Mouse (Mus musculus) midbrain, embryonic 14.5 days (tissue): Measurements from ENCODE around the gene Cideb. TPM values are rescaled to one million over a fixed set of nuclear protein-coding genes. Genes with fewer than 3 reads are reported as not detected.
A peak's percentile ranks its signal among the peaks of the same experiment; 100 is the strongest.

Experiments used
- ATAC-seq: fragments of 200-750 bp; cut with Nextera tagmentation; 2 replicates; pipeline ENCODE4 v1.8.0; 2017; ENCODE audit warnings: moderate number of reproducible peaks, moderate library complexity; ENCODE audit not compliant: low FRiP score, low TSS enrichment
- DNase-seq: peaks from one replicate; pipeline ENCODE4 v3.0.0-alpha.2; 2015
- H3K27ac ChIP-seq: fragments of 300-500 bp; sonication (generic); replicated peaks from 2 replicates; pipeline ENCODE4 v1.5.1; 2014; ENCODE audit warnings: mild to moderate bottlenecking, low read depth, low read length, moderate library complexity
- H3K27me3 ChIP-seq: fragments of 300-500 bp; sonication (generic); 2 replicates; pipeline ENCODE4 v1.6.1; 2014; ENCODE audit warnings: low read length, control low read depth, mixed read lengths; ENCODE audit not compliant: control insufficient read depth, insufficient read depth
- H3K36me3 ChIP-seq: fragments of 300-500 bp; sonication (generic); 2 replicates; pipeline ENCODE4 v1.6.1; 2014; ENCODE audit warnings: low read length, control low read depth; ENCODE audit not compliant: control insufficient read depth, insufficient read depth
- H3K4me1 ChIP-seq: fragments of 300-500 bp; sonication (generic); 2 replicates; pipeline ENCODE4 v1.6.1; 2014; ENCODE audit warnings: mild to moderate bottlenecking, antibody characterized with exemption, low read length, control low read depth; ENCODE audit not compliant: control insufficient read depth, insufficient read depth
- H3K4me2 ChIP-seq: fragments of 300-500 bp; sonication (generic); 2 replicates; pipeline ENCODE4 v1.6.1; 2014; ENCODE audit warnings: mild to moderate bottlenecking, low read length, moderate library complexity
- H3K4me3 ChIP-seq: fragments of 300-500 bp; sonication (generic); replicated peaks from 2 replicates; pipeline ENCODE4 v1.5.1; 2014; ENCODE audit warnings: low read depth, low read length
- H3K9ac ChIP-seq: fragments of 300-500 bp; sonication (generic); replicated peaks from 2 replicates; pipeline ENCODE4 v1.6.1; 2014; ENCODE audit warnings: mild to moderate bottlenecking, low read length, moderate library complexity
- H3K9me3 ChIP-seq: fragments of 300-500 bp; sonication (generic); 2 replicates; pipeline ENCODE4 v1.6.1; 2016; ENCODE audit warnings: low read length, control low read depth, mixed read lengths; ENCODE audit not compliant: control insufficient read depth
- WGBS: fragments of 180-500 bp; shearing (Covaris S2); extraction: QIAGEN DNeasy Blood & Tissue Kit; methylation state at CpG from one replicate; pipeline ENCODE4 v1.1.7; 2014; 5-methylcytosine and 5-hydroxymethylcytosine counted together
- polyA plus RNA-seq: library from polyadenylated mRNA; unstranded; fragments of >200 nt; fragmentation: Nextera tagmentation; extraction: Ambion mirVana; gene quantifications from 2 replicates; pipeline ENCODE4 v1.2.1, GENCODE M21; 2014

The Cideb gene
- polyA plus RNA-seq, 1 experiment from 2014 or later: 0.18 TPM

- ATAC-seq (no peak), DNase-seq (no peak)
- H3K9me3 ChIP-seq: no peaks in the 10 kb centered on the region
- no peaks in the 10 kb centered on the region for H3K36me3 ChIP-seq
- WGBS: 78% methylated on average over 7 of the region's 7 CpGs
- H3K27me3 ChIP-seq: peaks cover 6% of the 10 kb centered on the region
- no peak overlapping the region for H3K4me3 ChIP-seq
- no peaks in the 10 kb centered on the region for H3K4me1 ChIP-seq
- H3K9ac ChIP-seq: no peak overlapping the region
- no peak overlapping the region for H3K4me2 ChIP-seq
- no peak overlapping the region for H3K27ac ChIP-seq
Measured at GRCm38 (mm10) chr14:55776711-55777110, 18.5 kb upstream of the Cideb start.

- H3K36me3 ChIP-seq: no peaks in the 10 kb centered on the region
- no peak overlapping the region for H3K9ac ChIP-seq
- 72% methylated on average over 16 of the region's 16 CpGs for WGBS
- peaks cover 42% of the 10 kb centered on the region for H3K27me3 ChIP-seq
- H3K9me3 ChIP-seq: no peaks in the 10 kb centered on the region
- no peak overlapping the region for H3K27ac ChIP-seq
- ATAC-seq: no peak
- H3K4me2 ChIP-seq: no peak overlapping the region
- no peaks in the 10 kb centered on the region for H3K4me1 ChIP-seq
- no peak for DNase-seq
- no peak overlapping the region for H3K4me3 ChIP-seq
Measured at GRCm38 (mm10) chr14:55769087-55769703, 10.9 kb upstream of the Cideb start.

- Histone ChIP-seq H3K9ac (no peak overlapping the region), H3K36me3 (no peaks in the 10 kb centered on the region), H3K4me2 (no peak overlapping the region), H3K4me1 (no peaks in the 10 kb centered on the region), H3K27me3 (peaks cover 47% of the 10 kb centered on the region), H3K4me3 (no peak overlapping the region), H3K9me3 (no peaks in the 10 kb centered on the region), H3K27ac (no peak overlapping the region)
- DNase-seq: no peak
- WGBS: 90% methylated on average over 6 of the region's 6 CpGs
- ATAC-seq: no peak
Measured at GRCm38 (mm10) chr14:55768555-55768954, 10.3 kb upstream of the Cideb start.

- WGBS: 15% methylated on average over 52 of the region's 52 CpGs
- Histone ChIP-seq H3K27me3 (peaks cover 54% of the 10 kb centered on the region), H3K4me2 (peak overlapping the region; percentile 74), H3K9ac (peak overlapping the region; percentile 61), H3K27ac (no peak overlapping the region), H3K36me3 (no peaks in the 10 kb centered on the region), H3K4me1 (no peaks in the 10 kb centered on the region), H3K9me3 (no peaks in the 10 kb centered on the region), H3K4me3 (peak overlapping the region; percentile 39)
- ATAC-seq (peak; percentile 47; the same call in 1 of the 2 replicates), DNase-seq (peak; percentile 79)
Measured at GRCm38 (mm10) chr14:55767519-55768414, 9.5 kb upstream of the Cideb start.

GRCm38 (mm10) chr14:55765696-55766095, 7.4 kb upstream of the Cideb start, which contains the start of gene Ltb4r1:
Gene Ltb4r1, plus strand, starts transcription at chr14:55765962.
- 70% methylated on average over 4 of the region's 4 CpGs for WGBS
- DNase-seq (no peak), ATAC-seq (no peak)
- peaks cover 66% of the 10 kb centered on the region for H3K27me3 ChIP-seq
- H3K4me2 ChIP-seq: no peak within 1 kb of the TSS
- H3K9ac ChIP-seq: no peak within 1 kb of the TSS
- H3K4me1 ChIP-seq: peaks cover 8% of the 10 kb centered on the region; the same call in 1 of the 2 replicates
- H3K36me3 ChIP-seq: no peaks in the 10 kb centered on the region
- no peaks in the 10 kb centered on the region for H3K9me3 ChIP-seq
- H3K27ac ChIP-seq: no peak within 1 kb of the TSS
- H3K4me3 ChIP-seq: no peak within 1 kb of the TSS

- Histone ChIP-seq H3K27me3 (peaks cover 54% of the 10 kb centered on the region), H3K4me3 (no peak overlapping the region), H3K9me3 (no peaks in the 10 kb centered on the region), H3K27ac (no peak overlapping the region), H3K9ac (no peak overlapping the region), H3K36me3 (no peaks in the 10 kb centered on the region), H3K4me2 (peak overlapping the region; percentile 91), H3K4me1 (peaks cover 8% of the 10 kb centered on the region; the same call in 1 of the 2 replicates)
- ATAC-seq: no peak
- DNase-seq: no peak
- WGBS: 63% methylated on average over 7 of the region's 7 CpGs
Measured at GRCm38 (mm10) chr14:55763166-55763565, 4.9 kb upstream of the Cideb start.

GRCm38 (mm10) chr14:55762001-55762821, 4.0 kb upstream of the Cideb start:
- Histone ChIP-seq H3K27ac (peak overlapping the region; percentile 64), H3K4me3 (peak overlapping the region; percentile 50)

GRCm38 (mm10) chr14:55761163-55761562, 2.9 kb upstream of the Cideb start, which contains the start of gene Ltb4r2:
Gene Ltb4r2, plus strand, starts transcription at chr14:55761428.
- Histone ChIP-seq H3K4me1 (peaks cover 8% of the 10 kb centered on the region; the same call in 1 of the 2 replicates), H3K27ac (peak within 1 kb of the TSS; percentile 64), H3K9ac (peak within 1 kb of the TSS; percentile 74), H3K27me3 (peaks cover 41% of the 10 kb centered on the region), H3K4me2 (peak within 1 kb of the TSS; percentile 91), H3K4me3 (peak within 1 kb of the TSS; percentile 50), H3K36me3 (peaks cover 3% of the 10 kb centered on the region; the same call in 1 of the 2 replicates), H3K9me3 (no peaks in the 10 kb centered on the region)
- DNase-seq: no peak
- WGBS: 77% methylated on average over 6 of the region's 6 CpGs
- ATAC-seq: no peak

More at GRCm38 (mm10) chr14:55762001-55762821, 4.0 kb upstream of the Cideb start:
- no peaks in the 10 kb centered on the region for H3K36me3 ChIP-seq
- no peaks in the 10 kb centered on the region for H3K9me3 ChIP-seq
- H3K4me2 ChIP-seq: peak overlapping the region; percentile 91
- ATAC-seq (peak; percentile 72), DNase-seq (peak; percentile 81)
- H3K27me3 ChIP-seq: peaks cover 49% of the 10 kb centered on the region
- peak overlapping the region; percentile 74 for H3K9ac ChIP-seq
- under 1% methylated on average over 77 of the region's 77 CpGs for WGBS
- peaks cover 8% of the 10 kb centered on the region; the same call in 1 of the 2 replicates for H3K4me1 ChIP-seq
